Mouse (Mus musculus) midbrain, embryonic 14.5 days (tissue): Measurements from ENCODE around the gene Acaca. TPM values are rescaled to one million over a fixed set of nuclear protein-coding genes. Genes with fewer than 3 reads are reported as not detected.
"Not testable (repeated sequence)": the region's sequence is repeated elsewhere in the genome, so short reads cannot be mapped to it uniquely, and the experiment has no call there.

Experiments used
- ATAC-seq: fragments of 200-750 bp; cut with Nextera tagmentation; 2 replicates; pipeline ENCODE4 v1.8.0; 2017; ENCODE audit warnings: moderate number of reproducible peaks, moderate library complexity; ENCODE audit not compliant: low FRiP score, low TSS enrichment
- DNase-seq: peaks from one replicate; pipeline ENCODE4 v3.0.0-alpha.2; 2015
- H3K27ac ChIP-seq: fragments of 300-500 bp; sonication (generic); replicated peaks from 2 replicates; pipeline ENCODE4 v1.5.1; 2014; ENCODE audit warnings: mild to moderate bottlenecking, low read depth, low read length, moderate library complexity
- H3K27me3 ChIP-seq: fragments of 300-500 bp; sonication (generic); 2 replicates; pipeline ENCODE4 v1.6.1; 2014; ENCODE audit warnings: low read length, control low read depth, mixed read lengths; ENCODE audit not compliant: control insufficient read depth, insufficient read depth
- H3K36me3 ChIP-seq: fragments of 300-500 bp; sonication (generic); 2 replicates; pipeline ENCODE4 v1.6.1; 2014; ENCODE audit warnings: low read length, control low read depth; ENCODE audit not compliant: control insufficient read depth, insufficient read depth
- H3K4me1 ChIP-seq: fragments of 300-500 bp; sonication (generic); 2 replicates; pipeline ENCODE4 v1.6.1; 2014; ENCODE audit warnings: mild to moderate bottlenecking, antibody characterized with exemption, low read length, control low read depth; ENCODE audit not compliant: control insufficient read depth, insufficient read depth
- H3K4me2 ChIP-seq: fragments of 300-500 bp; sonication (generic); 2 replicates; pipeline ENCODE4 v1.6.1; 2014; ENCODE audit warnings: mild to moderate bottlenecking, low read length, moderate library complexity
- H3K4me3 ChIP-seq: fragments of 300-500 bp; sonication (generic); replicated peaks from 2 replicates; pipeline ENCODE4 v1.5.1; 2014; ENCODE audit warnings: low read depth, low read length
- H3K9ac ChIP-seq: fragments of 300-500 bp; sonication (generic); replicated peaks from 2 replicates; pipeline ENCODE4 v1.6.1; 2014; ENCODE audit warnings: mild to moderate bottlenecking, low read length, moderate library complexity
- H3K9me3 ChIP-seq: fragments of 300-500 bp; sonication (generic); 2 replicates; pipeline ENCODE4 v1.6.1; 2016; ENCODE audit warnings: low read length, control low read depth, mixed read lengths; ENCODE audit not compliant: control insufficient read depth
- WGBS: fragments of 180-500 bp; shearing (Covaris S2); extraction: QIAGEN DNeasy Blood & Tissue Kit; methylation state at CpG from one replicate; pipeline ENCODE4 v1.1.7; 2014; 5-methylcytosine and 5-hydroxymethylcytosine counted together
- polyA plus RNA-seq: library from polyadenylated mRNA; unstranded; fragments of >200 nt; fragmentation: Nextera tagmentation; extraction: Ambion mirVana; gene quantifications from 2 replicates; pipeline ENCODE4 v1.2.1, GENCODE M21; 2014

The Acaca gene
- polyA plus RNA-seq, 1 experiment from 2014 or later, result 40.8 TPM

GRCm38 (mm10) chr11:84324032-84324752 lies 194.7 kb downstream of the Acaca start:
- no peak overlapping the region for H3K4me2 ChIP-seq
- H3K9ac ChIP-seq, result no peak overlapping the region
- H3K4me1 ChIP-seq, result peaks cover 8% of the 10 kb centered on the region; the same call in 1 of the 2 replicates
- peak overlapping the region; percentile 78 for H3K27ac ChIP-seq
- H3K27me3 ChIP-seq, result no peaks in the 10 kb centered on the region
- H3K36me3 ChIP-seq, result peaks cover 14% of the 10 kb centered on the region
- no peak overlapping the region for H3K4me3 ChIP-seq
- ATAC-seq (no peak), DNase-seq (peak; percentile 67)
- no peaks in the 10 kb centered on the region for H3K9me3 ChIP-seq
- WGBS, result 50% methylated on average over 7 of the region's 7 CpGs

GRCm38 (mm10) chr11:84327086-84327485 lies 197.6 kb downstream of the Acaca start:
- H3K9ac ChIP-seq, result no peak overlapping the region
- peaks cover 8% of the 10 kb centered on the region for H3K36me3 ChIP-seq
- peak; percentile 48 for DNase-seq
- no peak for ATAC-seq
- no peak overlapping the region for H3K27ac ChIP-seq
- H3K27me3 ChIP-seq, result no peaks in the 10 kb centered on the region
- no peak overlapping the region for H3K4me2 ChIP-seq
- no peaks in the 10 kb centered on the region for H3K9me3 ChIP-seq
- whole genome bisulfite sequencing, result 79% methylated on average over 4 of the region's 4 CpGs
- H3K4me3 ChIP-seq, result no peak overlapping the region
- peaks cover 13% of the 10 kb centered on the region; the same call in 1 of the 2 replicates for H3K4me1 ChIP-seq

GRCm38 (mm10) chr11:84332384-84332783 lies 202.9 kb downstream of the Acaca start:
- Histone ChIP-seq H3K4me2 (no peak overlapping the region), H3K36me3 (no peaks in the 10 kb centered on the region), H3K27ac (peak overlapping the region; percentile 49), H3K4me1 (0 out of 2 replicates have a peak, but pooled peaks cover 8% of the 10 kb centered on the region), H3K27me3 (no peaks in the 10 kb centered on the region), H3K9me3 (no peaks in the 10 kb centered on the region), H3K4me3 (no peak overlapping the region), H3K9ac (no peak overlapping the region)
- ATAC-seq, result no peak
- no peak for DNase-seq

GRCm38 (mm10) chr11:84332860-84333259 lies 203.4 kb downstream of the Acaca start:
- Histone ChIP-seq H3K27me3 (no peaks in the 10 kb centered on the region), H3K4me3 (no peak overlapping the region), H3K9ac (no peak overlapping the region), H3K4me2 (no peak overlapping the region), H3K36me3 (no peaks in the 10 kb centered on the region), H3K27ac (peak overlapping the region; percentile 57; the same call in 1 of the 2 replicates), H3K9me3 (no peaks in the 10 kb centered on the region), H3K4me1 (0 out of 2 replicates have a peak, but pooled peaks cover 8% of the 10 kb centered on the region)
- 87% methylated on average over 3 of the region's 3 CpGs for WGBS
- DNase-seq (no peak), ATAC-seq (no peak)

GRCm38 (mm10) chr11:84338273-84338672 lies 208.8 kb downstream of the Acaca start:
- 97% methylated on average over 6 of the region's 8 CpGs for WGBS
- ATAC-seq, H3K27ac ChIP-seq, DNase-seq, H3K27me3 ChIP-seq, H3K4me1 ChIP-seq, H3K4me3 ChIP-seq, H3K4me2 ChIP-seq, H3K9me3 ChIP-seq, H3K9ac ChIP-seq: not testable (repeated sequence)
- H3K36me3 ChIP-seq, result peaks cover 16% of the 10 kb centered on the region

GRCm38 (mm10) chr11:84340630-84341029 lies 211.2 kb downstream of the Acaca start:
- no peaks in the 10 kb centered on the region for H3K4me1 ChIP-seq
- no peak overlapping the region for H3K27ac ChIP-seq
- DNase-seq (no peak), ATAC-seq (no peak)
- H3K4me2 ChIP-seq, result no peak overlapping the region
- H3K9me3 ChIP-seq, result no peaks in the 10 kb centered on the region
- no peak overlapping the region for H3K9ac ChIP-seq
- peaks cover 16% of the 10 kb centered on the region for H3K36me3 ChIP-seq
- no peak overlapping the region for H3K4me3 ChIP-seq
- H3K27me3 ChIP-seq, result no peaks in the 10 kb centered on the region
- WGBS, result 90% methylated on average over 2 of the region's 2 CpGs

- Histone ChIP-seq H3K27me3 (no peaks in the 10 kb centered on the region), H3K4me2 (no peak overlapping the region), H3K4me3 (no peak overlapping the region), H3K4me1 (peaks cover 20% of the 10 kb centered on the region), H3K9me3 (no peaks in the 10 kb centered on the region), H3K27ac (no peak overlapping the region), H3K36me3 (peaks cover 6% of the 10 kb centered on the region; the same call in 1 of the 2 replicates), H3K9ac (no peak overlapping the region)
- peak; percentile 35 for DNase-seq
- WGBS, result 78% methylated on average over 6 of the region's 6 CpGs
- ATAC-seq, result no peak
These were observed 215.2 kb downstream of the Acaca start for GRCm38 (mm10) chr11:84344522-84345236.

GRCm38 (mm10) chr11:84347766-84348165 lies 218.3 kb downstream of the Acaca start:
- 64% methylated on average over 2 of the region's 2 CpGs for WGBS
- 0 out of 2 replicates have a peak overlapping the region, but pooled peaks have one; percentile 10 for H3K27ac ChIP-seq
- no peak overlapping the region for H3K9ac ChIP-seq
- ATAC-seq, result no peak
- H3K4me2 ChIP-seq, result no peak overlapping the region
- no peaks in the 10 kb centered on the region for H3K27me3 ChIP-seq
- H3K4me1 ChIP-seq, result peaks cover 38% of the 10 kb centered on the region
- no peak overlapping the region for H3K4me3 ChIP-seq
- DNase-seq, result peak; percentile 43
- H3K36me3 ChIP-seq, result no peaks in the 10 kb centered on the region
- no peaks in the 10 kb centered on the region for H3K9me3 ChIP-seq
